Mouse (Mus musculus) neural tube, embryonic 14.5 days (tissue): ENCODE results near the gene Iglon5. TPM values are rescaled to one million over a fixed set of nuclear protein-coding genes. Genes with fewer than 3 reads are reported as not detected.

ENCODE experiments used
- ATAC-seq: fragments of 200-750 bp; cut with Nextera tagmentation; 2 replicates; pipeline ENCODE4 v1.8.0; 2017; ENCODE audit warnings: low read depth, mild to moderate bottlenecking, moderate TSS enrichment, moderate library complexity
- H3K27ac ChIP-seq: fragments of 300-500 bp; sonication (generic); 2 replicates; pipeline ENCODE4 v1.5.1; 2014; ENCODE audit warnings: low read depth, mild to moderate bottlenecking, control low read depth, low read length, moderate library complexity, mixed read lengths
- H3K27me3 ChIP-seq: fragments of 300-500 bp; sonication (generic); 2 replicates; pipeline ENCODE4 v1.6.1; 2014; ENCODE audit warnings: low read length; ENCODE audit not compliant: control insufficient read depth, insufficient read depth
- H3K36me3 ChIP-seq: fragments of 300-500 bp; sonication (generic); 2 replicates; pipeline ENCODE4 v1.6.1; 2014; ENCODE audit warnings: low read length, mixed read lengths; ENCODE audit not compliant: control insufficient read depth, insufficient read depth
- H3K4me1 ChIP-seq: fragments of 300-500 bp; sonication (generic); 2 replicates; pipeline ENCODE4 v1.6.1; 2014; ENCODE audit warnings: low read length; ENCODE audit not compliant: control insufficient read depth, insufficient read depth
- H3K4me2 ChIP-seq: fragments of 300-500 bp; sonication (generic); 2 replicates; pipeline ENCODE4 v1.6.1; 2014; ENCODE audit warnings: mild to moderate bottlenecking, low read depth, low read length, control low read depth
- H3K4me3 ChIP-seq: fragments of 300-500 bp; sonication (generic); 2 replicates; pipeline ENCODE4 v1.5.1; 2014; ENCODE audit warnings: low read depth, low read length, control low read depth, mixed read lengths
- H3K9ac ChIP-seq: fragments of 300-500 bp; sonication (generic); replicated peaks from 2 replicates; pipeline ENCODE4 v1.6.1; 2014; ENCODE audit warnings: low read depth, mild to moderate bottlenecking, control low read depth, low read length, mixed read lengths
- H3K9me3 ChIP-seq: fragments of 300-500 bp; sonication (generic); 2 replicates; pipeline ENCODE4 v1.6.1; 2016; ENCODE audit warnings: low read length; ENCODE audit not compliant: control insufficient read depth
- WGBS: fragments of 180-500 bp; shearing (Covaris S2); extraction: QIAGEN DNeasy Blood & Tissue Kit; methylation state at CpG from one replicate; pipeline ENCODE4 v1.1.7; 2014; 5-methylcytosine and 5-hydroxymethylcytosine counted together
- polyA plus RNA-seq: library from polyadenylated mRNA; unstranded; fragments of >200 nt; fragmentation: Nextera tagmentation; extraction: Ambion mirVana; gene quantifications from 2 replicates; pipeline ENCODE4 v1.2.1, GENCODE M21; 2014

The Iglon5 gene
- 9.8 and 14.6 TPM in 2 replicates for polyA plus RNA-seq

- Histone ChIP-seq H3K27me3 (no peaks in the 10 kb centered on the region), H3K4me3 (peak within 1 kb of the TSS; percentile 59), H3K4me1 (peaks cover 6% of the 10 kb centered on the region; the same call in 1 of the 2 replicates), H3K4me2 (peak within 1 kb of the TSS; percentile 66), H3K36me3 (no peaks in the 10 kb centered on the region), H3K9ac (peak within 1 kb of the TSS; percentile 95), H3K27ac (peak within 1 kb of the TSS; percentile 85), H3K9me3 (no peaks in the 10 kb centered on the region)
- peak; percentile 70 for ATAC-seq
- WGBS = 2% methylated on average over 13 of the region's 41 CpGs
These were observed at the start of gene Iglon5 for GRCm38 (mm10) chr7:43489631-43490125. Gene Iglon5, minus strand, starts transcription at chr7:43490075.

DNA sequence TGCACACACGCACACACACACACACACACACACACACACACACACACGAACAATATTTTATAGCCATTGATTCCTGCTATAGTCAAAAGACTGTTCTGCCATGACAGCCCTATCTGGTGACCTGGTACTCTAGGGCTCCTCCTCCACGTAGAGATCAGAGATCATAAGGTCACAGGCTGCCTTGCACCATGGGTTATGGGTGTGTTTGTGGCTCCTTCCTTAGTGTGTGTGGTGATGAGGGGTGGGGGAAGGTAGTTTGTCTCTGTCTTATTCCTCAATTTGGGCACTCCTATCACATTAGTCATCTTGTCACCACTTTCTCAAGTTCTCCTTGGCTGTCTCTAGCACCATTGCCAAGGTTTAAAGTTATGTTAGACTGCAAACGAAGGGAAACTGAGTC, 48.6 kb upstream of the Iglon5 start:
- no peak overlapping the region for H3K27ac ChIP-seq
- H3K9me3 ChIP-seq = no peaks in the 10 kb centered on the region
- H3K4me1 ChIP-seq = no peaks in the 10 kb centered on the region
- H3K4me3 ChIP-seq = no peak overlapping the region
- H3K9ac ChIP-seq = no peak overlapping the region
- H3K36me3 ChIP-seq = no peaks in the 10 kb centered on the region
- H3K27me3 ChIP-seq = no peaks in the 10 kb centered on the region
- WGBS = 70% methylated on average over 4 of the region's 4 CpGs
- H3K4me2 ChIP-seq = no peak overlapping the region
- no peak for ATAC-seq

GRCm38 (mm10) chr7:43532936-43533505, 43.1 kb upstream of the Iglon5 start:
- no peaks in the 10 kb centered on the region for H3K36me3 ChIP-seq
- H3K9ac ChIP-seq = no peak overlapping the region
- no peaks in the 10 kb centered on the region for H3K4me1 ChIP-seq
- H3K9me3 ChIP-seq = no peaks in the 10 kb centered on the region
- no peak overlapping the region for H3K4me2 ChIP-seq
- ATAC-seq = no peak
- no peaks in the 10 kb centered on the region for H3K27me3 ChIP-seq
- H3K4me3 ChIP-seq = no peak overlapping the region
- no peak overlapping the region for H3K27ac ChIP-seq
- 91% methylated on average over 9 of the region's 9 CpGs for WGBS

GRCm38 (mm10) chr7:43530216-43530785, 40.4 kb upstream of the Iglon5 start:
- no peak for ATAC-seq

GRCm38 (mm10) chr7:43525313-43525712, 35.4 kb upstream of the Iglon5 start:
- Histone ChIP-seq H3K27ac (no peak overlapping the region), H3K4me1 (no peaks in the 10 kb centered on the region), H3K36me3 (no peaks in the 10 kb centered on the region), H3K9ac (no peak overlapping the region), H3K4me3 (no peak overlapping the region), H3K4me2 (no peak overlapping the region), H3K9me3 (no peaks in the 10 kb centered on the region), H3K27me3 (no peaks in the 10 kb centered on the region)
- WGBS = 53% methylated on average over 3 of the region's 3 CpGs
- no peak for ATAC-seq

More at GRCm38 (mm10) chr7:43530216-43530785, 40.4 kb upstream of the Iglon5 start:
- Histone ChIP-seq H3K4me3 (no peak overlapping the region), H3K36me3 (no peaks in the 10 kb centered on the region), H3K4me1 (no peaks in the 10 kb centered on the region), H3K27me3 (no peaks in the 10 kb centered on the region), H3K27ac (no peak overlapping the region), H3K4me2 (no peak overlapping the region), H3K9ac (no peak overlapping the region), H3K9me3 (no peaks in the 10 kb centered on the region)
- 74% methylated on average over 8 of the region's 8 CpGs for WGBS

- Histone ChIP-seq H3K4me2 (no peak overlapping the region), H3K9ac (no peak overlapping the region), H3K4me3 (no peak overlapping the region), H3K27me3 (no peaks in the 10 kb centered on the region), H3K27ac (no peak overlapping the region), H3K36me3 (no peaks in the 10 kb centered on the region), H3K4me1 (no peaks in the 10 kb centered on the region), H3K9me3 (no peaks in the 10 kb centered on the region)
- WGBS = 81% methylated on average over 2 of the region's 2 CpGs
- ATAC-seq = no peak
These were observed 32.9 kb upstream of the Iglon5 start for GRCm38 (mm10) chr7:43522776-43523175.

- Histone ChIP-seq H3K9me3 (no peaks in the 10 kb centered on the region), H3K9ac (no peak overlapping the region), H3K4me1 (no peaks in the 10 kb centered on the region), H3K4me2 (no peak overlapping the region), H3K36me3 (no peaks in the 10 kb centered on the region), H3K27me3 (no peaks in the 10 kb centered on the region), H3K27ac (no peak overlapping the region), H3K4me3 (no peak overlapping the region)
- 90% methylated on average over 15 of the region's 15 CpGs for WGBS
- no peak for ATAC-seq
These were observed 28.5 kb upstream of the Iglon5 start for GRCm38 (mm10) chr7:43518341-43518740.

DNA sequence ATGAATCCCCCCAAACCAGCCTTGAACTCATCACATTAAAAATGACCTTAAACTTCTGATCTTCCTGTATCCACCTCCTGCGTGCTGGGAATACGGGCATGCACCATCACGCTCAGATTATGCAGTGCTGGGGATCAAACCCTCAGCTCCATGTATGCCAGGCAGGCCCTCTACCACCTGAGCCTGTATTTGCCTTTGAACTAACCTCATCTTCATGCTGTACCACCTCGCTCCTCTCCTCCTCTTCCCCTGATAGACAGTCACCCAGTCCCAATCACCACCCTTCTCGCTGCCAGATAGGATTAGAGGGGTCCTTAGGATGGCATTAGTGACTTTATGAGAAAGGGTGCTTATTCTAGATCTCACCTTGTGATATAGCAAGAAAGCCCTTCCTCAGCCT, 25.2 kb upstream of the Iglon5 start:
- Histone ChIP-seq H3K9me3 (no peaks in the 10 kb centered on the region), H3K9ac (no peak overlapping the region), H3K36me3 (no peaks in the 10 kb centered on the region), H3K27me3 (no peaks in the 10 kb centered on the region), H3K27ac (no peak overlapping the region), H3K4me1 (no peaks in the 10 kb centered on the region), H3K4me2 (no peak overlapping the region), H3K4me3 (no peak overlapping the region)
- no peak for ATAC-seq
- WGBS = 89% methylated on average over 5 of the region's 5 CpGs

GRCm38 (mm10) chr7:43512519-43512918, 22.6 kb upstream of the Iglon5 start:
- H3K4me1 ChIP-seq = no peaks in the 10 kb centered on the region
- ATAC-seq = no peak
- H3K27ac ChIP-seq = no peak overlapping the region
- no peak overlapping the region for H3K9ac ChIP-seq
- H3K36me3 ChIP-seq = no peaks in the 10 kb centered on the region
- H3K9me3 ChIP-seq = no peaks in the 10 kb centered on the region
- H3K4me3 ChIP-seq = no peak overlapping the region
- WGBS = 84% methylated on average over 4 of the region's 4 CpGs
- H3K27me3 ChIP-seq = no peaks in the 10 kb centered on the region
- H3K4me2 ChIP-seq = no peak overlapping the region
